Mouse (Mus musculus) midbrain, embryonic 14.5 days (tissue): Measurements from ENCODE around the gene Prss57. TPM values are rescaled to one million over a fixed set of nuclear protein-coding genes. Genes with fewer than 3 reads are reported as not detected.

Source experiments
- ATAC-seq: fragments of 200-750 bp; cut with Nextera tagmentation; 2 replicates; pipeline ENCODE4 v1.8.0; 2017; ENCODE audit warnings: moderate number of reproducible peaks, moderate library complexity; ENCODE audit not compliant: low FRiP score, low TSS enrichment
- DNase-seq: peaks from one replicate; pipeline ENCODE4 v3.0.0-alpha.2; 2015
- H3K27ac ChIP-seq: fragments of 300-500 bp; sonication (generic); replicated peaks from 2 replicates; pipeline ENCODE4 v1.5.1; 2014; ENCODE audit warnings: mild to moderate bottlenecking, low read depth, low read length, moderate library complexity
- H3K27me3 ChIP-seq: fragments of 300-500 bp; sonication (generic); 2 replicates; pipeline ENCODE4 v1.6.1; 2014; ENCODE audit warnings: low read length, control low read depth, mixed read lengths; ENCODE audit not compliant: control insufficient read depth, insufficient read depth
- H3K36me3 ChIP-seq: fragments of 300-500 bp; sonication (generic); 2 replicates; pipeline ENCODE4 v1.6.1; 2014; ENCODE audit warnings: low read length, control low read depth; ENCODE audit not compliant: control insufficient read depth, insufficient read depth
- H3K4me1 ChIP-seq: fragments of 300-500 bp; sonication (generic); 2 replicates; pipeline ENCODE4 v1.6.1; 2014; ENCODE audit warnings: mild to moderate bottlenecking, antibody characterized with exemption, low read length, control low read depth; ENCODE audit not compliant: control insufficient read depth, insufficient read depth
- H3K4me2 ChIP-seq: fragments of 300-500 bp; sonication (generic); 2 replicates; pipeline ENCODE4 v1.6.1; 2014; ENCODE audit warnings: mild to moderate bottlenecking, low read length, moderate library complexity
- H3K4me3 ChIP-seq: fragments of 300-500 bp; sonication (generic); replicated peaks from 2 replicates; pipeline ENCODE4 v1.5.1; 2014; ENCODE audit warnings: low read depth, low read length
- H3K9ac ChIP-seq: fragments of 300-500 bp; sonication (generic); replicated peaks from 2 replicates; pipeline ENCODE4 v1.6.1; 2014; ENCODE audit warnings: mild to moderate bottlenecking, low read length, moderate library complexity
- H3K9me3 ChIP-seq: fragments of 300-500 bp; sonication (generic); 2 replicates; pipeline ENCODE4 v1.6.1; 2016; ENCODE audit warnings: low read length, control low read depth, mixed read lengths; ENCODE audit not compliant: control insufficient read depth
- WGBS: fragments of 180-500 bp; shearing (Covaris S2); extraction: QIAGEN DNeasy Blood & Tissue Kit; methylation state at CpG from one replicate; pipeline ENCODE4 v1.1.7; 2014; 5-methylcytosine and 5-hydroxymethylcytosine counted together
- polyA plus RNA-seq: library from polyadenylated mRNA; unstranded; fragments of >200 nt; fragmentation: Nextera tagmentation; extraction: Ambion mirVana; gene quantifications from 2 replicates; pipeline ENCODE4 v1.2.1, GENCODE M21; 2014

Prss57 gene
- polyA plus RNA-seq, 1 experiment from 2014 or later, result 0.30 TPM

DNA sequence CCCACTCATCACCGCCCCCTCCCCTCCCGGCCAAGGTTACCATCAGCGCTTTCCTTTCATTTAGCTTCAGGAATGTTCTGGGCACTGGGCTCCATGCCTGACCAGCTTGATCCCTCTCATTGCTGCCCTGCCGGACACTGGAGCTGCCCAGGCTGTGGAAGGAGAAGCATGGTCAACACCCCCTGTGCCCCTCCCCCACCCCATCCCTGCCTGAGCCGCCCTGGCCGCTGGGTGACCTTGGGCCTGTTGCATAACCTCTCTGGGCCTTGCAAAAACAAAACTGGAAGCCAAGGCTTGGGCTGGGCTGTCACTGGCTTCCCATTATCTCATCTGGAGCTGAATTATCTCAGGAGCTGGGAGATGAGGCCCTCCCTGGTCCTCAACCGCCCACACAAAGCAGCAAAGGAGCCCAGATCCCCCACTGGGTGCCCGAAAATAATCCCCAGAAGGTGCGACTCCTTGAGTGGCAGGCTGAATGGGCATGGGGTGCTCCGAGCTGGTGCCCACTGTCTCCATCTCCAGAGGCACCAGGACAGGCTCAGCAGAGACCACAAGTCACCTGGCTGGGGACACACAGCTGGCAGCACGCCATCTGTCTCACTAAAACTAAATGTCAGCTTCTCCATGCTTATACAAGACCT, 11.7 kb upstream of the Prss57 start:
- H3K4me2 ChIP-seq, result peak overlapping the region; percentile 28

GRCm38 (mm10) chr10:79801837-79802236, 11.1 kb upstream of the Prss57 start:
- Histone ChIP-seq H3K9me3 (no peaks in the 10 kb centered on the region), H3K27ac (peak overlapping the region; percentile 95), H3K4me2 (peak overlapping the region; percentile 28; the same call in 1 of the 2 replicates), H3K9ac (peak overlapping the region; percentile 29; the same call in 1 of the 2 replicates), H3K4me3 (no peak overlapping the region), H3K27me3 (no peaks in the 10 kb centered on the region), H3K4me1 (peaks cover 48% of the 10 kb centered on the region), H3K36me3 (no peaks in the 10 kb centered on the region; the same call in none of the 2 replicates)
- 35% methylated on average over 3 of the region's 3 CpGs for whole genome bisulfite sequencing
- DNase-seq, result no peak
- ATAC-seq, result no peak

More for the DNA sequence above, 11.7 kb upstream of the Prss57 start:
- no peak for DNase-seq
- H3K9me3 ChIP-seq, result no peaks in the 10 kb centered on the region
- H3K27me3 ChIP-seq, result no peaks in the 10 kb centered on the region
- peak overlapping the region; percentile 95 for H3K27ac ChIP-seq
- 28% methylated on average over 11 of the region's 11 CpGs for WGBS
- peak overlapping the region; percentile 29 for H3K9ac ChIP-seq
- no peak overlapping the region for H3K4me3 ChIP-seq
- no peak for ATAC-seq
- H3K36me3 ChIP-seq, result peaks cover 3% of the 10 kb centered on the region
- H3K4me1 ChIP-seq, result peaks cover 43% of the 10 kb centered on the region

GRCm38 (mm10) chr10:79800508-79800907, 9.7 kb upstream of the Prss57 start:
- Histone ChIP-seq H3K4me3 (no peak overlapping the region), H3K9ac (no peak overlapping the region), H3K27ac (no peak overlapping the region), H3K27me3 (no peaks in the 10 kb centered on the region), H3K4me1 (peaks cover 55% of the 10 kb centered on the region), H3K36me3 (no peaks in the 10 kb centered on the region; the same call in 1 of the 2 replicates), H3K4me2 (no peak overlapping the region), H3K9me3 (no peaks in the 10 kb centered on the region)
- DNase-seq, result no peak
- ATAC-seq, result no peak
- WGBS, result 83% methylated on average over 11 of the region's 11 CpGs

DNA sequence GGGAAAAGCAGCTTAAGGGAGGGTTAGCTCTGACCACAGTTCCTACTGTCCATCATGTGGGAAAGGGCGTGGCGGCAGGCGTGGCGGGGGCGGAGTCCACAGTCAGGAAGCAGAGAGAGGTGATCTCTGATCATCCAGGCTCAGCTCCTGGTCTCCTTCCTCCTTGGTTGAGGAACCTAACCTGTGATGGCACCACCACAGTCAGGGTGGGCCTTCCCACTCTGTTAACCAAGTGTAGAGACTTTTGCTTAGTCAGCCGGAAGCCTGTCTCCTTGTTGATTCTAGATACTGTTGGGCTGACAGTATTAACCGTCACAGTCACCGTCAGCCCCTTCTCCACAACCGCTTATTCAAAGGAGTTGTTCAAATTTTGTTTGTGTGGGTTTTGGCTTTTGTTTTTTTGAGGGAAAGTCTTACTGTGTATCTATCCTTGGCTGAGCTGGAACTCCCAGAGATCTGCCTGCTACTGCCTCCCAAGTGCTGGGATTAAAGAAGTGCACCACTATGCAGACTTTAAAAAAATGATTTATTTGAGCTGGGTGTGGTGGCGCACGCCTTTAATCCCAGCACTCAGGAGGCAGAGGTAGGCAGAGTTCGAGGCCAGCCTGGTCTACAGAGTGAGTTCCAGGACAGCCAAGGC, 7.6 kb upstream of the Prss57 start:
- ATAC-seq (no peak), DNase-seq (no peak)
- WGBS, result 92% methylated on average over 12 of the region's 12 CpGs
- no peaks in the 10 kb centered on the region for H3K27me3 ChIP-seq
- H3K9ac ChIP-seq, result no peak overlapping the region
- no peaks in the 10 kb centered on the region for H3K9me3 ChIP-seq
- no peaks in the 10 kb centered on the region; the same call in 1 of the 2 replicates for H3K36me3 ChIP-seq
- no peak overlapping the region for H3K27ac ChIP-seq
- H3K4me1 ChIP-seq, result peaks cover 43% of the 10 kb centered on the region
- no peak overlapping the region for H3K4me2 ChIP-seq
- no peak overlapping the region for H3K4me3 ChIP-seq

GRCm38 (mm10) chr10:79797326-79797725, 6.6 kb upstream of the Prss57 start:
- Histone ChIP-seq H3K9ac (peak overlapping the region; percentile 18; the same call in 1 of the 2 replicates), H3K4me1 (peaks cover 32% of the 10 kb centered on the region), H3K27me3 (no peaks in the 10 kb centered on the region), H3K9me3 (no peaks in the 10 kb centered on the region), H3K27ac (peak overlapping the region; percentile 55), H3K4me2 (peak overlapping the region; percentile 37), H3K4me3 (no peak overlapping the region; the same call in 1 of the 2 replicates), H3K36me3 (no peaks in the 10 kb centered on the region; the same call in 1 of the 2 replicates)
- 48% methylated on average over 15 of the region's 15 CpGs for WGBS
- no peak for ATAC-seq
- DNase-seq, result no peak

DNA sequence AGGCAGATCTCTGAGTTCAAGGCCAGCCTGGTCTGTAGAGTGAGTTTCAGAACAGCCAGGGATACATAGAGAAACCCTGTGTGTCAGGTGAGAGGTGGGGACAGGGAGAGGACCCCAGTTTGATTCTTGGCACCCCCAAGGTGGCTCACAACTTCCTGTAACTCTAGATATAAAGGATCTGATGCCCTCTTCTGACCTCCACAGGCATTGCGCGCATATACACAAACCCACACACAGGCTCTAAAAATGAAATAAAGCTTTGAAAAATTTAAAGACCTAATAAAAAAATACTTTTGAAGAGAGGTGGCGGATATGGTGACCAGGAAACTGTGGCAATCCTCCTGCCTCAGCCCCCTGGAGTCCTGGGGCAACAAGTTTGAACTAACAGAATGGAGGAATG, 5.1 kb upstream of the Prss57 start:
- Histone ChIP-seq H3K9ac (no peak overlapping the region), H3K36me3 (no peaks in the 10 kb centered on the region; the same call in 1 of the 2 replicates), H3K27ac (no peak overlapping the region), H3K4me3 (no peak overlapping the region), H3K4me2 (peak overlapping the region; percentile 15; the same call in 1 of the 2 replicates), H3K27me3 (no peaks in the 10 kb centered on the region), H3K9me3 (no peaks in the 10 kb centered on the region), H3K4me1 (peaks cover 22% of the 10 kb centered on the region)
- 97% methylated on average over 3 of the region's 3 CpGs for WGBS
- ATAC-seq, result no peak
- DNase-seq, result no peak

GRCm38 (mm10) chr10:79794491-79794931, 3.8 kb upstream of the Prss57 start:
- H3K4me1 ChIP-seq, result peaks cover 22% of the 10 kb centered on the region
- under 1% methylated on average over 10 of the region's 10 CpGs for WGBS
- no peaks in the 10 kb centered on the region for H3K36me3 ChIP-seq
- peak; percentile 49 for DNase-seq
- H3K27ac ChIP-seq, result peak overlapping the region; percentile 95
- peak overlapping the region; percentile 91 for H3K4me2 ChIP-seq
- peak; percentile 31; the same call in 1 of the 2 replicates for ATAC-seq
- H3K4me3 ChIP-seq, result peak overlapping the region; percentile 98
- H3K27me3 ChIP-seq, result no peaks in the 10 kb centered on the region
- peak overlapping the region; percentile 96 for H3K9ac ChIP-seq
- H3K9me3 ChIP-seq, result no peaks in the 10 kb centered on the region

DNA sequence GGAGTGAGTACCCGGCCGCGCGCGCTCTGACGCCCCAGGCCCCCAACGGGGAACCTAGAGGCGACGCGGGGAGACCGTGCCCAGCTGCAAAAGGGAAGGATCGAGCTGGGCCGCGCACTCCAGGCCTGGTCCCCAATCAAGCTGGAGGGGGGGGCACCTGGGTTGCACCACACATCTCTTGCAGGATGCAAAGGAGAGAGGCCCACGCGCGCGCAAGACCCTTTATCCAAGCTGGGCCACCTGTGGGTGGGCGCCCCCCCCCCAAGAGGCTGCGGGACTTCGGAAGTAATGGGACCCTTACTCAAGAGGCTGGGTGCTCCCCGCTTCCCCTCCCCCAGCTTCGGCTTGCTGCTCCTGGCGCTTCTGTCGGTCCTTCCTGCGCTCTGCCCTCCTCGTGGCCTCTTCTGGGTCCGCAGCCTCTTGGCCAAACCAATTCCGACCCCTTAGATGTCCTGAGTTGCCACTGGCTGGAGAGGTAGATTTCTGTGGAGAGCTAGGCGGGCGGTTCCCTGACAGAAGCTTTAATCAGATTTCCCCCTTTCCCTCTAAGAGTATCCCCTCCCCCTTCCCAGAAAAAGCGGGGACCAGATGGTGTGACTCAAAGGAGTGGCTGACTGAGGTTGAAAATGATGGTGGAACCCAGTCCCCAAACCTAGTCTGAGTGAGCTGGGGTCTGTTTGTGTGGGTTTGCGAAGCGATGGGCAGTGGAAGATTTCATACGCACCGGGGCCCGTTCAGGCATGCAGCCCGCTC, 3.2 kb upstream of the Prss57 start:
- ATAC-seq, result peak; percentile 38
- Histone ChIP-seq H3K4me3 (peak overlapping the region; percentile 98), H3K9me3 (no peaks in the 10 kb centered on the region), H3K9ac (peak overlapping the region; percentile 96), H3K4me2 (peak overlapping the region; percentile 91), H3K36me3 (no peaks in the 10 kb centered on the region), H3K4me1 (peaks cover 22% of the 10 kb centered on the region), H3K27me3 (no peaks in the 10 kb centered on the region), H3K27ac (peak overlapping the region; percentile 95)
- DNase-seq, result peak; percentile 68
- WGBS, result 2% methylated on average over 37 of the region's 38 CpGs
